ENCODE assay signal across 15 mouse cellular contexts in genomic region chr8:121395316-121395715, GRCm38 (mm10).
DNase-seq lines count a peak whose midpoint lies in the region; ATAC-seq and TF ChIP-seq lines count a peak whose summit lies in the region.
"Had no signal": no experiment of that assay in that cellular context is flagged by ENCODE, and none has a peak within 500 bp of the region (broad histone marks: within the 10 kb centered on the region; RNA-seq: fewer than 3 reads in every experiment).

No protein-coding gene starts in this region.

- H3K4me2 ChIP-seq in heart, embryonic 13.5 days = peak overlapping the region; percentile 27
- H3K4me2 ChIP-seq: forebrain, embryonic 15.5 days; limb, embryonic 15.5 days had no signal

- no peak for TF ChIP-seq POLR2A in lung, adult 2 months (IDR thresholded peaks at IDR 0.05; ENCODE audit: borderline replicate concordance, extremely low read depth, low read depth, low read length)

- no peak for DNase-seq in heart, adult 9 months (ENCODE audit: low spot score in 2 of 2)
- peak; percentile 7 for DNase-seq in lung, postnatal 25 days (ENCODE audit: low spot score)
- no peak for DNase-seq in lung, adult 2 months
- peak; percentile 21 for DNase-seq in kidney, adult 9 months
- DNase-seq in kidney, postnatal 4 days = peak; percentile 66 to 75
- no peak for DNase-seq in left cerebral cortex, adult 2 months (ENCODE audit: extremely low spot score in 1 of 2, low spot score in 2 of 2)
- DNase-seq: adrenal gland, adult 2 months; cerebellum, adult 11 months; liver, postnatal 0 days; thymus, adult 18-20 months had no signal

- H3K9ac ChIP-seq in heart, embryonic 13.5 days = no peak overlapping the region
- H3K9ac ChIP-seq: forebrain, embryonic 15.5 days; limb, embryonic 15.5 days; liver, postnatal 0 days had no signal

- no peak overlapping the region for H3K27ac ChIP-seq in heart, embryonic 13.5 days (replicated peaks)
- no peak overlapping the region for H3K27ac ChIP-seq in left cerebral cortex, adult 2 months
- H3K27ac ChIP-seq: forebrain, embryonic 15.5 days; layer of hippocampus, adult 2 months; limb, embryonic 15.5 days had no signal

- no peak for ATAC-seq in heart, embryonic 13.5 days (ENCODE audit: extremely low read depth, insufficient number of reproducible peaks, low FRiP score, low TSS enrichment)
- ATAC-seq: forebrain, embryonic 15.5 days; inflammation-experienced regulatory T-cells, adult 6 months; liver, postnatal 0 days had no signal

- H3K36me3 ChIP-seq in heart, embryonic 13.5 days = no peaks in the 10 kb centered on the region
- H3K36me3 ChIP-seq: forebrain, embryonic 15.5 days; limb, embryonic 15.5 days had no signal

- H3K4me3 ChIP-seq in heart, embryonic 13.5 days = no peak overlapping the region
- H3K4me3 ChIP-seq in lung, adult 2 months (replicated peaks; ENCODE audit: extremely low read depth, low read depth, low read length) = no peak overlapping the region
- no peak overlapping the region for H3K4me3 ChIP-seq in left cerebral cortex, adult 2 months
- H3K4me3 ChIP-seq: forebrain, embryonic 15.5 days; layer of hippocampus, adult 2 months; limb, embryonic 15.5 days had no signal

- no peak for TF ChIP-seq CTCF in lung, adult 2 months (IDR thresholded peaks at IDR 0.05; ENCODE audit: insufficient read depth, low read length)
- TF ChIP-seq CTCF in left cerebral cortex, adult 2 months (IDR thresholded peaks at IDR 0.05) = no peak

- peaks cover 31% of the 10 kb centered on the region for H3K4me1 ChIP-seq in heart, embryonic 13.5 days
- no peaks in the 10 kb centered on the region for H3K4me1 ChIP-seq in lung, adult 2 months (ENCODE audit: control insufficient read depth, insufficient read depth, low read length)

- intact Hi-C loops in left cerebral cortex, adult 2 months (cut with DNase I) = no loop called here

- no peaks in the 10 kb centered on the region for H3K9me3 ChIP-seq in heart, embryonic 13.5 days
- H3K9me3 ChIP-seq: forebrain, embryonic 15.5 days; limb, embryonic 15.5 days had no signal

- peaks cover 69% of the 10 kb centered on the region for H3K27me3 ChIP-seq in heart, embryonic 13.5 days (replicated peaks)

- WGBS in heart, embryonic 13.5 days = 50% methylated on average over 11 of the region's 11 CpGs
- WGBS in lung, adult 2 months = 48% methylated on average over 11 of the region's 11 CpGs

Comparison
In these comparisons a context has a peak if more than half of its experiments do, and no peak if none do; other contexts are left out.
1. DNase-seq: peak in lung, postnatal 25 days (single experiment), kidney, adult 9 months (single experiment) and kidney, postnatal 4 days (2 of 2); none in heart, adult 9 months (0 of 2), lung, adult 2 months (single experiment) and left cerebral cortex, adult 2 months (0 of 2).